In the genomic region with DNA sequence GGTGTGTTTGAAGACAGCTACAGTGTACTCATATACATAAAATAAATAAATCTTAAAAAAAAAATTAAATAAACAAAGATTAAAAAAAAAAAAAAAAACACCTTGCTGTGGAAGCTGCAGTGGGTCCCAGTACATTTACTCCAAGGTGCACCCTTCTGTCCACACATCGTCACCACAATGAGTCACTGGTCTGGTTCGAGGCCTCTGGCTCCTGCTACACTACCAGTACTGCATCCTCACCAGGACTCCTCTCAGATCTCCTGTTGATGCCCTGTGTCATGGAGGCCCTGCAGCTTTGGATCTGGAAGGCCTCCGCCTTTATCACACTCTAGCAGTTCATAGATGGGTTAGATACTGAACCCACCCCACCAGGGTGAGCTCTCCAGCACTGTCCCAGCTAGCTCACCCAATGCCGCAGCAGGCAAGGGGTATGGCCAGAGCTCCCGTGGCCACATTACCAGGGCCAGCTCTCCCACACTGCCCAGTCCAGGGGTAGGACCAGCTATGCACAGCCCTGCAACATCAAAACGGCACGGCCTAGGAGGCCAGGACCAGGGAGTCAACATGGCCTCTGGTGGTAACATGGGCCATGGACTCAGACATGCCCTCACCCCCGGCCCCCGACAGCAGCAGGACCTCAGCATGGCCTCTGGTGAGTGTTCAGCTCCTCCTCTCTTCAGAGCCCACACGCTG, we compare ENCODE assay signal across 10 mouse cellular contexts. TPM values are rescaled to one million over a fixed set of nuclear protein-coding genes. Genes with fewer than 3 reads are reported as not detected.
DNase-seq lines count a peak whose midpoint lies in the region; ATAC-seq lines count a peak whose summit lies in the region.
"Had no signal": no experiment of that assay in that cellular context is flagged by ENCODE, and none has a peak within 500 bp of the region (broad histone marks: within the 10 kb centered on the region; RNA-seq: fewer than 3 reads in every experiment).

No protein-coding gene starts in this region.

- no peak for DNase-seq in heart, embryonic 10.5 days (ENCODE audit: low spot score)
- no peak for DNase-seq in heart, postnatal 4 days
- no peak for DNase-seq in limb, embryonic 11.5 days (ENCODE audit: low spot score)
- no peak for DNase-seq in limb, embryonic 10.5 days (ENCODE audit: low spot score)
- DNase-seq in hindbrain, embryonic 14.5 days (ENCODE audit: low spot score) = no peak
- no peak for DNase-seq in cerebellum, adult 18-20 months
- no peak for DNase-seq in cerebellum, adult 8-10 months
- DNase-seq: thymus, adult 2 months had no signal

- no peaks in the 10 kb centered on the region for H3K9me3 ChIP-seq in heart, embryonic 10.5 days
- H3K9me3 ChIP-seq in limb, embryonic 11.5 days (ENCODE audit: control insufficient read depth, low read length) = no peaks in the 10 kb centered on the region
- H3K9me3 ChIP-seq in limb, embryonic 10.5 days (replicated peaks) = no peaks in the 10 kb centered on the region
- no peaks in the 10 kb centered on the region for H3K9me3 ChIP-seq in hindbrain, embryonic 14.5 days (ENCODE audit: control insufficient read depth, low read length)
- H3K9me3 ChIP-seq in midbrain, embryonic 16.5 days (replicated peaks; ENCODE audit: control insufficient read depth, low read length, poor library complexity, severe bottlenecking) = no peaks in the 10 kb centered on the region

- peaks cover 64% of the 10 kb centered on the region for H3K4me1 ChIP-seq in heart, embryonic 10.5 days
- H3K4me1 ChIP-seq in limb, embryonic 11.5 days (ENCODE audit: control insufficient read depth, insufficient read depth, low read length) = peaks cover 8% of the 10 kb centered on the region; the same call in 1 of the 2 replicates
- H3K4me1 ChIP-seq in limb, embryonic 10.5 days = peaks cover 32% of the 10 kb centered on the region
- H3K4me1 ChIP-seq in hindbrain, embryonic 14.5 days (replicated peaks; ENCODE audit: control insufficient read depth, insufficient read depth, low read length) = no peaks in the 10 kb centered on the region
- H3K4me1 ChIP-seq in midbrain, embryonic 16.5 days (ENCODE audit: control insufficient read depth, insufficient read depth, low read length) = no peaks in the 10 kb centered on the region

- ATAC-seq in limb, embryonic 11.5 days (ENCODE audit: insufficient number of reproducible peaks, low FRiP score, low TSS enrichment, low read depth) = 0 out of 2 replicates have a peak, but pooled peaks have one; percentile 54
- peak; percentile 27; the same call in 1 of the 2 replicates for ATAC-seq in hindbrain, embryonic 14.5 days (ENCODE audit: low FRiP score)
- ATAC-seq in midbrain, embryonic 16.5 days = 0 out of 2 replicates have a peak, but pooled peaks have one; percentile 17
- ATAC-seq: CD4-positive, CD25-positive, alpha-beta regulatory T cell, adult 4 months had no signal

- H3K27ac ChIP-seq in heart, embryonic 10.5 days = peak overlapping the region; percentile 59
- H3K27ac ChIP-seq in limb, embryonic 11.5 days (replicated peaks; ENCODE audit: low read depth, low read length) = no peak overlapping the region
- H3K27ac ChIP-seq in limb, embryonic 10.5 days = no peak overlapping the region
- no peak overlapping the region for H3K27ac ChIP-seq in hindbrain, embryonic 14.5 days
- H3K27ac ChIP-seq in midbrain, embryonic 16.5 days (ENCODE audit: low read length) = no peak overlapping the region

- no peak overlapping the region for H3K4me2 ChIP-seq in limb, embryonic 11.5 days (ENCODE audit: low read depth, severe bottlenecking)
- no peak overlapping the region for H3K4me2 ChIP-seq in hindbrain, embryonic 14.5 days (replicated peaks)
- no peak overlapping the region for H3K4me2 ChIP-seq in midbrain, embryonic 16.5 days (ENCODE audit: low read length)

- H3K27me3 ChIP-seq in heart, embryonic 10.5 days (ENCODE audit: insufficient read depth, poor library complexity, severe bottlenecking) = no peaks in the 10 kb centered on the region
- H3K27me3 ChIP-seq in limb, embryonic 11.5 days (ENCODE audit: control insufficient read depth, insufficient read depth, low read length) = no peaks in the 10 kb centered on the region
- H3K27me3 ChIP-seq in limb, embryonic 10.5 days (ENCODE audit: low read depth, poor library complexity, severe bottlenecking) = no peaks in the 10 kb centered on the region
- H3K27me3 ChIP-seq in hindbrain, embryonic 14.5 days (ENCODE audit: control insufficient read depth, insufficient read depth, low read length) = no peaks in the 10 kb centered on the region
- no peaks in the 10 kb centered on the region for H3K27me3 ChIP-seq in midbrain, embryonic 16.5 days (ENCODE audit: control insufficient read depth, insufficient read depth, low read depth, low read length)

- H3K36me3 ChIP-seq in heart, embryonic 10.5 days = no peaks in the 10 kb centered on the region
- no peaks in the 10 kb centered on the region for H3K36me3 ChIP-seq in limb, embryonic 11.5 days (ENCODE audit: control insufficient read depth, insufficient read depth, low read length)
- no peaks in the 10 kb centered on the region for H3K36me3 ChIP-seq in limb, embryonic 10.5 days
- no peaks in the 10 kb centered on the region for H3K36me3 ChIP-seq in hindbrain, embryonic 14.5 days (replicated peaks; ENCODE audit: control insufficient read depth, insufficient read depth)
- H3K36me3 ChIP-seq in midbrain, embryonic 16.5 days (ENCODE audit: control insufficient read depth, insufficient read depth, low read length) = no peaks in the 10 kb centered on the region

- 86% methylated on average over 10 of the region's 10 CpGs for WGBS in heart, embryonic 10.5 days
- WGBS in limb, embryonic 11.5 days = 91% methylated on average over 10 of the region's 10 CpGs
- WGBS in limb, embryonic 10.5 days = 93% methylated on average over 10 of the region's 10 CpGs
- 98% methylated on average over 10 of the region's 10 CpGs for WGBS in hindbrain, embryonic 14.5 days
- WGBS in midbrain, embryonic 16.5 days = 99% methylated on average over 10 of the region's 10 CpGs

- H3K4me3 ChIP-seq in heart, embryonic 10.5 days = no peak overlapping the region
- H3K4me3 ChIP-seq in limb, embryonic 11.5 days (ENCODE audit: low read depth, low read length) = no peak overlapping the region
- no peak overlapping the region for H3K4me3 ChIP-seq in limb, embryonic 10.5 days
- no peak overlapping the region for H3K4me3 ChIP-seq in hindbrain, embryonic 14.5 days (replicated peaks; ENCODE audit: low read length)
- no peak overlapping the region for H3K4me3 ChIP-seq in midbrain, embryonic 16.5 days (ENCODE audit: low read depth, low read length)

- no peak overlapping the region for H3K9ac ChIP-seq in limb, embryonic 11.5 days (ENCODE audit: low read length)
- H3K9ac ChIP-seq in hindbrain, embryonic 14.5 days = no peak overlapping the region
- no peak overlapping the region for H3K9ac ChIP-seq in midbrain, embryonic 16.5 days (ENCODE audit: low read depth, low read length)

RNA-seq across cellular contexts. Expression of a gene that starts 26.4 kb away (rescaled TPM):
- polyA plus RNA-seq in heart, embryonic 10.5 days (2016; fragmentation: Nextera tagmentation; extraction: Ambion mirVana) = 22.8 and 25.7 TPM in 2 replicates
- total RNA-seq in heart, postnatal 4 days (2021) = 10 to 100 TPM; 50.3 to 51.3 TPM
- polyA plus RNA-seq in limb, embryonic 11.5 days (2014; fragmentation: Nextera tagmentation; extraction: Ambion mirVana) = 35.9 and 37.4 TPM in 2 replicates
- 39.1 and 43.8 TPM in 2 replicates for polyA plus RNA-seq in limb, embryonic 10.5 days (2016; fragmentation: Nextera tagmentation; extraction: Ambion mirVana)
- 5.1 and 5.4 TPM in 2 replicates for polyA plus RNA-seq in hindbrain, embryonic 14.5 days (2014; fragmentation: Nextera tagmentation; extraction: Ambion mirVana)
- 2.8 and 3.0 TPM in 2 replicates for polyA plus RNA-seq in midbrain, embryonic 16.5 days (2015; fragmentation: Nextera tagmentation; extraction: Ambion mirVana)

RNA-seq across cellular contexts. Expression of a gene that starts 57.8 kb away (rescaled TPM):
- 13.8 and 15.9 TPM in 2 replicates for polyA plus RNA-seq in heart, embryonic 10.5 days (2016; fragmentation: Nextera tagmentation; extraction: Ambion mirVana)
- total RNA-seq in heart, postnatal 4 days (2021) = 10 to 100 TPM; 14.1 to 15.5 TPM
- 22.2 and 25.1 TPM in 2 replicates for polyA plus RNA-seq in limb, embryonic 11.5 days (2014; fragmentation: Nextera tagmentation; extraction: Ambion mirVana)
- polyA plus RNA-seq in limb, embryonic 10.5 days (2016; fragmentation: Nextera tagmentation; extraction: Ambion mirVana) = 20.7 and 22.8 TPM in 2 replicates
- polyA plus RNA-seq in hindbrain, embryonic 14.5 days (2014; fragmentation: Nextera tagmentation; extraction: Ambion mirVana) = 27.3 and 29.4 TPM in 2 replicates
- 25.6 and 28.3 TPM in 2 replicates for polyA plus RNA-seq in midbrain, embryonic 16.5 days (2015; fragmentation: Nextera tagmentation; extraction: Ambion mirVana)
